13 mouse cellular contexts compared by ENCODE assay signal in the genomic region with DNA sequence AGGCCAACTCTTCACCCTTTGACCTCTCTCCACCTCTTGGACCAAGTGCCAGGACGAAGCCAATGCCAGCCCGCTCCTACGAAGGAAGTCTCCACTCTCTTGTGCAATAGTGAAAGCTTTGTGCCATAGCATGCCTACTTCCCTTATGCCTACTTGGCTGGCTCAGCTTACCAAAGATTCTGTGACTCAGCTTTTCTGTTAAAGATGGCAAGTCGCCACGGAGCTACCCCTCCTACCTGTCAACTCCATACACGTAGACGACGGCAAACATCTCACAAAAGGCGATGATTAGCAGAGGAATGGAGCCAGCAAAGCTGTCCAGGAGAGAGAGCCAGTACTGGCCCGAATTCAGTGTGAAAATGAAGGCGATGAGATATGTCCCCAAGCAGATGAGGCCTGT. TPM values are rescaled to one million over a fixed set of nuclear protein-coding genes. Genes with fewer than 3 reads are reported as not detected.
DNase-seq lines count a peak whose midpoint lies in the region; ATAC-seq and TF ChIP-seq lines count a peak whose summit lies in the region.
"Had no signal": no experiment of that assay in that cellular context is flagged by ENCODE, and none has a peak within 500 bp of the region (broad histone marks: within the 10 kb centered on the region; RNA-seq: fewer than 3 reads in every experiment).

No protein-coding gene starts in this region.

- no peak overlapping the region for H3K4me3 ChIP-seq in embryonic facial prominence, embryonic 14.5 days (ENCODE audit: low read depth, low read length)
- H3K4me3 ChIP-seq in embryonic facial prominence, embryonic 10.5 days: no peak overlapping the region
- no peak overlapping the region for H3K4me3 ChIP-seq in lung, adult 2 months (replicated peaks; ENCODE audit: extremely low read depth, low read depth, low read length)
- H3K4me3 ChIP-seq: embryonic facial prominence, embryonic 15.5 days; hindbrain, embryonic 12.5 days had no signal

- no peaks in the 10 kb centered on the region for H3K36me3 ChIP-seq in embryonic facial prominence, embryonic 14.5 days (ENCODE audit: control insufficient read depth, insufficient read depth, low read length)
- H3K36me3 ChIP-seq in embryonic facial prominence, embryonic 10.5 days (replicated peaks): no peaks in the 10 kb centered on the region
- H3K36me3 ChIP-seq: embryonic facial prominence, embryonic 15.5 days; hindbrain, embryonic 12.5 days had no signal

- no peaks in the 10 kb centered on the region for H3K27me3 ChIP-seq in embryonic facial prominence, embryonic 14.5 days (replicated peaks; ENCODE audit: control insufficient read depth, insufficient read depth, low read length)
- H3K27me3 ChIP-seq in embryonic facial prominence, embryonic 10.5 days (replicated peaks; ENCODE audit: low read depth, poor library complexity, severe bottlenecking): no peaks in the 10 kb centered on the region
- H3K27me3 ChIP-seq: CH12.LX; embryonic facial prominence, embryonic 15.5 days; hindbrain, embryonic 12.5 days had no signal

- no peak overlapping the region for H3K9ac ChIP-seq in embryonic facial prominence, embryonic 14.5 days (ENCODE audit: low read depth, low read length)
- H3K9ac ChIP-seq: embryonic facial prominence, embryonic 15.5 days; hindbrain, embryonic 12.5 days had no signal

- TF ChIP-seq CTCF in lung, adult 2 months (IDR thresholded peaks at IDR 0.05; ENCODE audit: insufficient read depth, low read length): no peak

- no peaks in the 10 kb centered on the region for H3K9me3 ChIP-seq in embryonic facial prominence, embryonic 14.5 days (ENCODE audit: control insufficient read depth, low read length)
- H3K9me3 ChIP-seq in embryonic facial prominence, embryonic 10.5 days: no peaks in the 10 kb centered on the region
- H3K9me3 ChIP-seq: embryonic facial prominence, embryonic 15.5 days; hindbrain, embryonic 12.5 days had no signal

- no peak for ATAC-seq in embryonic facial prominence, embryonic 14.5 days (ENCODE audit: low read depth)

- peak; percentile 2 for DNase-seq in embryonic facial prominence, embryonic 14.5 days (ENCODE audit: low spot score)
- DNase-seq in embryonic facial prominence, embryonic 10.5 days (ENCODE audit: low spot score): no peak
- peak; percentile 14 for DNase-seq in lung, adult 2 months
- no peak for DNase-seq in lung, postnatal 4 days
- DNase-seq in layer of hippocampus, adult 9-10 months (ENCODE audit: low spot score): peak; percentile 33
- DNase-seq in right cerebral cortex, postnatal 36 days (ENCODE audit: low spot score in 2 of 2): peak; percentile 25 to 28
- DNase-seq in retina, postnatal 1 day: no peak
- no peak for DNase-seq in urinary bladder, postnatal 25 days (ENCODE audit: low spot score)

- no peak for TF ChIP-seq POLR2A in lung, adult 2 months (IDR thresholded peaks at IDR 0.05; ENCODE audit: borderline replicate concordance, extremely low read depth, low read depth, low read length)

- no peak overlapping the region for H3K4me2 ChIP-seq in embryonic facial prominence, embryonic 14.5 days (ENCODE audit: low read depth, low read length)
- H3K4me2 ChIP-seq: embryonic facial prominence, embryonic 15.5 days; hindbrain, embryonic 12.5 days had no signal

- WGBS in embryonic facial prominence, embryonic 14.5 days: 78% methylated on average over 11 of the region's 11 CpGs
- 89% methylated on average over 11 of the region's 11 CpGs for WGBS in embryonic facial prominence, embryonic 10.5 days
- 62% methylated on average over 11 of the region's 11 CpGs for WGBS in lung, adult 2 months

- H3K4me1 ChIP-seq in embryonic facial prominence, embryonic 14.5 days (ENCODE audit: control insufficient read depth, insufficient read depth, low read length): no peaks in the 10 kb centered on the region
- H3K4me1 ChIP-seq in embryonic facial prominence, embryonic 10.5 days: no peaks in the 10 kb centered on the region
- H3K4me1 ChIP-seq in lung, adult 2 months (ENCODE audit: control insufficient read depth, insufficient read depth, low read length): no peaks in the 10 kb centered on the region
- H3K4me1 ChIP-seq: embryonic facial prominence, embryonic 15.5 days; hindbrain, embryonic 12.5 days had no signal

- H3K27ac ChIP-seq in embryonic facial prominence, embryonic 14.5 days (replicated peaks; ENCODE audit: low read depth, low read length): no peak overlapping the region
- H3K27ac ChIP-seq in embryonic facial prominence, embryonic 10.5 days (replicated peaks): no peak overlapping the region
- H3K27ac ChIP-seq: embryonic facial prominence, embryonic 15.5 days; hindbrain, embryonic 12.5 days had no signal

RNA-seq across cellular contexts. Expression of a gene that starts 5.9 kb away (rescaled TPM):
- not detected in 2 replicates for polyA plus RNA-seq in embryonic facial prominence, embryonic 14.5 days (2014; fragmentation: Nextera tagmentation; extraction: Ambion mirVana)
- not detected in 2 replicates for polyA plus RNA-seq in embryonic facial prominence, embryonic 10.5 days (2016; fragmentation: Nextera tagmentation; extraction: Ambion mirVana)
- 0.10 TPM in 1 of 2 replicates, not detected in the other for polyA plus RNA-seq in lung, adult 2 months (2012; rRNA removed)
- polyA plus RNA-seq: embryonic facial prominence, embryonic 15.5 days; hindbrain, embryonic 12.5 days; neural tube, embryonic 11.5 days had no signal

RNA-seq across cellular contexts. Expression of a gene that starts 21.0 kb away (rescaled TPM):
- 0.38 and 0.40 TPM in 2 replicates for polyA plus RNA-seq in embryonic facial prominence, embryonic 14.5 days (2014; fragmentation: Nextera tagmentation; extraction: Ambion mirVana)
- polyA plus RNA-seq in embryonic facial prominence, embryonic 10.5 days (2016; fragmentation: Nextera tagmentation; extraction: Ambion mirVana): 0.08 and 0.34 TPM in 2 replicates
- 0.18 and 8.8 TPM in 2 replicates for polyA plus RNA-seq in lung, adult 2 months (2012; rRNA removed)
- polyA plus RNA-seq: limb, embryonic 14.5 days had no signal

RNA-seq across cellular contexts. Expression of a gene that starts 49.2 kb away (rescaled TPM):
- 16.3 and 19.8 TPM in 2 replicates for polyA plus RNA-seq in embryonic facial prominence, embryonic 14.5 days (2014; fragmentation: Nextera tagmentation; extraction: Ambion mirVana)
- 53.5 and 55.8 TPM in 2 replicates for polyA plus RNA-seq in embryonic facial prominence, embryonic 10.5 days (2016; fragmentation: Nextera tagmentation; extraction: Ambion mirVana)
- polyA plus RNA-seq in lung, adult 2 months (2012; rRNA removed): 60.0 and 69.9 TPM in 2 replicates

RNA-seq across cellular contexts. Expression of a gene that starts 57.0 kb away (rescaled TPM):
- 2.2 and 2.8 TPM in 2 replicates for polyA plus RNA-seq in embryonic facial prominence, embryonic 14.5 days (2014; fragmentation: Nextera tagmentation; extraction: Ambion mirVana)
- 9.2 and 10.4 TPM in 2 replicates for polyA plus RNA-seq in embryonic facial prominence, embryonic 10.5 days (2016; fragmentation: Nextera tagmentation; extraction: Ambion mirVana)
- 1.5 and 2.4 TPM in 2 replicates for polyA plus RNA-seq in lung, adult 2 months (2012; rRNA removed)

Comparison
In these comparisons a context has a peak if more than half of its experiments do, and no peak if none do; other contexts are left out.
1. DNase-seq: peak in embryonic facial prominence, embryonic 14.5 days (single experiment), lung, adult 2 months (single experiment), layer of hippocampus, adult 9-10 months (single experiment) and right cerebral cortex, postnatal 36 days (2 of 2); none in embryonic facial prominence, embryonic 10.5 days (single experiment), lung, postnatal 4 days (0 of 2), retina, postnatal 1 day (single experiment) and urinary bladder, postnatal 25 days (single experiment).